Mouse (Mus musculus) testis, adult 2 months (tissue): Measurements from ENCODE around the gene Btnl1.

Experiments
- CTCF ChIP-seq: fragments of 200-500 bp; IDR thresholded peaks from 2 replicates; pipeline ENCODE4 v1.5.1; 2012; ENCODE audit warnings: low read depth, mild to moderate bottlenecking, inconsistent platforms, low read length, moderate library complexity; ENCODE audit not compliant: control insufficient read depth, insufficient read depth, insufficient replicate concordance
- POLR2A ChIP-seq: fragments of 200-500 bp; IDR thresholded peaks from 2 replicates; pipeline ENCODE4 v1.6.1; 2012; ENCODE audit warnings: low read depth, mild to moderate bottlenecking, inconsistent platforms, low read length, moderate library complexity; ENCODE audit not compliant: control insufficient read depth

DNA sequence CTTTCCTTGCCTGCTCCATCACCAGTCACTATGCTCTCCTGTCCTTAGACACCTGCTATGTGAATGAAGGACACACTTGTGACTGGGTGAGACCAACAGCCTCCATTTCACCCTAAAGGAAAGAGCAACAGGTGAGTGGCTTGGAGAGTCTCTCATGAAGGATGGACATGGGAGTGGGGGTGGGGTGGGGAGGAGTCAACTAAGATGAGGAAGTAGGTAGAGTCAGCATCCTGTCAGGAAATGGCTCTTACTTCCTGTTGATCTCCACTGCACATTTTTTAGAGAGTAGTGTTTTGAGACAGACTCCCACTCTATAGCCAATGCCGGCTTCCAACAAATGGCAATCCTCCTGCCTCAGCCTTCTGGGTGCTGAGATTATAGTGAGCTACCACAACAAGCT is 22.0 kb upstream of the Btnl1 start:
- TF ChIP-seq CTCF: no peak
- no peak for TF ChIP-seq POLR2A
